Mouse (Mus musculus) c-Kit-positive CD71-positive TER-119-negative erythroid progenitor cells, embryonic 14.5 days (primary cell): ENCODE data around the gene Pou2f2.

ENCODE experiments used
- DNase-seq: peaks from one replicate; pipeline ENCODE4 v3.0.0-alpha.2; 2013; ENCODE audit warnings: low read depth

Pou2f2 gene

GRCm38 (mm10) chr7:25195148-25195547, 15.6 kb upstream of the Pou2f2 start:
- peak; percentile 39 for DNase-seq

- DNase-seq: no peak
These were observed 12.6 kb upstream of the Pou2f2 start for GRCm38 (mm10) chr7:25192110-25192509.

GRCm38 (mm10) chr7:25190806-25191205, 11.3 kb upstream of the Pou2f2 start:
- DNase-seq: no peak

GRCm38 (mm10) chr7:25187662-25188650, 8.4 kb upstream of the Pou2f2 start:
- DNase-seq: peak; percentile 67

- DNase-seq: no peak
These were observed 4.6 kb upstream of the Pou2f2 start for GRCm38 (mm10) chr7:25184091-25184490.

- no peak for DNase-seq
These were observed 2.3 kb upstream of the Pou2f2 start for GRCm38 (mm10) chr7:25181814-25182213.

- peak; percentile 25 for DNase-seq
These were observed 1.8 kb upstream of the Pou2f2 start for GRCm38 (mm10) chr7:25181331-25181790.

- DNase-seq: no peak
These were observed 986 bp upstream of the Pou2f2 start for GRCm38 (mm10) chr7:25180512-25180911.

GRCm38 (mm10) chr7:25178787-25179605, 530 bp downstream of the Pou2f2 start:
- no peak for DNase-seq

- no peak for DNase-seq
These were observed 1.2 kb downstream of the Pou2f2 start for GRCm38 (mm10) chr7:25178317-25178716.

- DNase-seq: no peak
These were observed 5.2 kb downstream of the Pou2f2 start for GRCm38 (mm10) chr7:25174343-25174742.

GRCm38 (mm10) chr7:25172669-25173068, 6.9 kb downstream of the Pou2f2 start:
- DNase-seq: no peak

- no peak for DNase-seq
These were observed 8.9 kb downstream of the Pou2f2 start for GRCm38 (mm10) chr7:25170583-25170982.

GRCm38 (mm10) chr7:25166106-25166505, 13.4 kb downstream of the Pou2f2 start:
- no peak for DNase-seq

- DNase-seq: no peak
These were observed 23.3 kb downstream of the Pou2f2 start for GRCm38 (mm10) chr7:25156158-25156648.

GRCm38 (mm10) chr7:25155469-25156157, 23.9 kb downstream of the Pou2f2 start:
- DNase-seq: peak; percentile 69

GRCm38 (mm10) chr7:25154648-25155047, 24.9 kb downstream of the Pou2f2 start:
- no peak for DNase-seq

- DNase-seq: no peak
These were observed 25.7 kb downstream of the Pou2f2 start for GRCm38 (mm10) chr7:25153841-25154240.

GRCm38 (mm10) chr7:25151916-25152556, 27.5 kb downstream of the Pou2f2 start:
- no peak for DNase-seq

GRCm38 (mm10) chr7:25151009-25151408, 28.5 kb downstream of the Pou2f2 start:
- no peak for DNase-seq

GRCm38 (mm10) chr7:25150151-25150663, 29.3 kb downstream of the Pou2f2 start:
- DNase-seq: no peak
